Mouse (Mus musculus) bone marrow, adult 2 months (tissue): Measurements from ENCODE around the gene Gm49391.
"Not testable (repeated sequence)": the region's sequence is repeated elsewhere in the genome, so short reads cannot be mapped to it uniquely, and the experiment has no call there.

Experiments used
- CTCF ChIP-seq: fragments of 200-500 bp; IDR thresholded peaks from 2 replicates; pipeline ENCODE4 v1.5.1; 2011; ENCODE audit warnings: low read length, control low read depth; ENCODE audit not compliant: control insufficient read depth, insufficient read depth
- POLR2A ChIP-seq: fragments of 200-500 bp; IDR thresholded peaks from 2 replicates; pipeline ENCODE4 v1.6.1; 2011; ENCODE audit warnings: low read depth, mild to moderate bottlenecking, control low read depth, low read length, borderline replicate concordance; ENCODE audit not compliant: control insufficient read depth

DNA sequence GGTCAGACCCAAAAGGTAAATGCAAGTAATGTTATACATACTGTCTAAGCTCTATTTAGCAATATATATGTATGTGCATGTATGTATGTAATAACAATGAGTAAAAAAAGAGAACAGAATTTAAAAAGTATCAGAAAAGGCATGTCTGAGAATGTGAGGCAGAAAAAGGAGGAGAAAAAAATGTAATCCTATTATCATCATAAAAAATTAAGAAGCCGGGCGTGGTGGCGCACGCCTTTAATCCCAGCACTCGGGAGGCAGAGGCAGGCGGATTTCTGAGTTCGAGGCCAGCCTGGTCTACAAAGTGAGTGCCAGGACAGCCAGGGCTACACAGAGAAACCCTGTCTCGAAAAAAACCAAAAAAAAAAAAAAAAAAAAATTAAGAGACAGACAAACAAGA is 39.6 kb downstream of the Gm49391 start, which contains the start of gene Gm49392:
- not testable (repeated sequence) for TF ChIP-seq POLR2A, CTCF
